Mouse (Mus musculus): ENCODE results near the gene Paxx.
A peak's percentile ranks its signal among the peaks of the same experiment; 100 is the strongest.

The Paxx gene

DNA sequence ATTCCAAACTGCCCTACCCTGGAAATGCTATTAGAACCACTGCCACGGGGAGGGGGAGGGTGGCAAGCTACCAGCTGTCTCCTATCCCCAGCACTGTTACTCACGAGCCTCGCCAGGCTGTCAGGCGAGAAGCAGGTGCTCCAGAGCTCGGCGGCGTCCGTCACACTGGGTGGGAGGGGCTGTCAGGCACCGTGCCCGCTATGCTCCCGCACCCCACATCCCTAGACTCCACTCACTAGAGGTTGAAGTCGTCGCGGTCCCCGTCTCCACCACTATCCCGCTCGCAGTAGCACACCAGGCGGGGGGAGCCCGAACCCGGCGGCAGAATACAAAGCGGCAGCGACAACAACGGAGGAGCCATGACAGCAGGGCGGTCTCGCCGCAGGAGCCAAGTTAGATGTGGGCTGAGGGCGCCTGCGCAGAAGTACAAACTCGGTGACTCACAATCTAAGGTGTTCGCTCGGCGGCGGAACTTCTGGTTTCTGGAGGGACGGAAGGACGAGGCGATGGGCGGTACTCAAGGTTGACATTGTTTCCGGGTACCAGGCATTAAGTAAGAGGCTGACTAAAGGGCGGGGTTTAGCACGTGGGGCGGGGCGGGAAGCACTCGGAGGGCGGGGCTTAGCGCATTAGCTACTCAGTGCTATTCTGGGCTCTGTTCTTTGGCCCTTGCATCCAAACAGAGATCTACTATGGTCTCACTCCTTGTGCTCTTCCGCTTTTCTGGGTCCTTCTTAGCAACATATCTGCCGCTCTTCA is at the start of gene Paxx:
TSS of gene Paxx (minus strand) at position 544 of the 759 bp plus-strand sequence.
- peak; percentile 82 for DNase-seq (ENCODE audit: low read depth, low spot score)

GRCm38 (mm10) chr2:25509912-25510311 is 49.0 kb upstream of the Paxx start:
- DNase-seq (ENCODE audit: low read depth, low spot score), result no peak

- no peak for DNase-seq (ENCODE audit: low read depth, low spot score)
Observed at GRCm38 (mm10) chr2:25506964-25507363, 46.1 kb upstream of the Paxx start.

DNA sequence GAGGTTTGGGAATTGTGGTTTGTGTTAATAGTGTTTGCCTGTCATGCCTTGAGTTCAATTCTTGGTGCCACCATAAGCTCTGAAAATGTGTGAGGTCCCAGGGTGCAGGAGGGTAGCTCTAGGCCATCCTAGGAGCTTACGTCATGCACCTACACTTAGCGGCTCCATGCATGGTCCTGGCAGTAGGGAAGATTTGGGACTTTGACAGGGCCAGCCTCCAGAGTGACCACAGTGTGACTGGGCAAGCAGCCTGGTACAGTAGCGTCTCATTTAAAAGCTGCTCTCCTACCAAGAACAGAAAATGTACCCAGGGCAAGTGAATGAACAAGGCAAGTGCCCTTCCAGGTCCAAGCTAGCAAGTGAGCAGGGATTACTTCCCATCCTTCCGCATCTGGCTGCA is 45.0 kb upstream of the Paxx start:
- no peak for DNase-seq (ENCODE audit: low read depth, low spot score)

- DNase-seq (ENCODE audit: low read depth, low spot score), result no peak
Observed at GRCm38 (mm10) chr2:25505000-25505399, 44.1 kb upstream of the Paxx start.

DNA sequence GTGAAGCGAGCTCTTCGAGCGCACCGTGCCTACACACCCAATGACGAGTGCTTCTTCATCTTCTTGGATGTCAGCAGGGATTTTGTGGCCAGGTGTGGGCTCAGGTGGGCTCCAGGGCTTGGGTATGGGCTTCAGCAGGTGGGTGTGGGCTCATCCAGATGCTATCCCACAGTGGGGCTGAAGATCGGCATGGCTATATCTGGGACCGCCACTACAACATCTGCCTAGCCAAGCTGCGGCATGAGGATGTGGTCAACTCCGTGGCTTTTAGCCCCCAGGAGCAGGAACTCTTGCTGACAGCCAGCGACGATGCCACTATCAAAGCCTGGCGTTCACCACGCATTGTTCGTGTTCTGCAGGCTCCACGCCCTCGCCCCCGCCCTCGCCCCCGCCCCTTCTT is 43.6 kb upstream of the Paxx start:
- no peak for DNase-seq (ENCODE audit: low read depth, low spot score)

DNA sequence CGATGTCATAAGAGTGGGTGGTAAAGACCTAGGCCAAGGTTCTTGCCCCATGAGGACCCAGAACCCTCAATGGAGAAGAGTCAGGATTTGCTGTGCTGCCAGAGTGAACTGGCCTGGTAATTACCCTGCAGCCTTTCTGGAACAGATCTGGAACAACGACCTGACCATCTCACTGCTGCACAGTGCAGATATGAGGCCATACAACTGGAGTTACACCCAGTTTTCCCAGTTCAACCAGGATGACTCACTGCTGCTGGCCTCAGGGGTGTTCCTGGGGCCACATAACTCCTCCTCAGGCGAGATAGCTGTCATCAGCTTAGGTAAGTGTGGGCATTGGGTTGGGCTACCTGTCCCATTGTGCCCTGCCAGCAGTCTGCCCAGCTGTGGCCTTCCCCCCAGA is 41.8 kb upstream of the Paxx start:
- DNase-seq (ENCODE audit: low read depth, low spot score), result peak; percentile 62

- DNase-seq (ENCODE audit: low read depth, low spot score), result no peak
Observed at GRCm38 (mm10) chr2:25501593-25502486, 40.9 kb upstream of the Paxx start, which contains the start of gene C8g. C8g (minus strand) TSS chr2:25501719.

GRCm38 (mm10) chr2:25500576-25501405 is 39.9 kb upstream of the Paxx start, which contains the start of gene Fbxw5:
Fbxw5 (plus strand) TSS chr2:25500750.
- peak; percentile 74 for DNase-seq (ENCODE audit: low read depth, low spot score)

DNA sequence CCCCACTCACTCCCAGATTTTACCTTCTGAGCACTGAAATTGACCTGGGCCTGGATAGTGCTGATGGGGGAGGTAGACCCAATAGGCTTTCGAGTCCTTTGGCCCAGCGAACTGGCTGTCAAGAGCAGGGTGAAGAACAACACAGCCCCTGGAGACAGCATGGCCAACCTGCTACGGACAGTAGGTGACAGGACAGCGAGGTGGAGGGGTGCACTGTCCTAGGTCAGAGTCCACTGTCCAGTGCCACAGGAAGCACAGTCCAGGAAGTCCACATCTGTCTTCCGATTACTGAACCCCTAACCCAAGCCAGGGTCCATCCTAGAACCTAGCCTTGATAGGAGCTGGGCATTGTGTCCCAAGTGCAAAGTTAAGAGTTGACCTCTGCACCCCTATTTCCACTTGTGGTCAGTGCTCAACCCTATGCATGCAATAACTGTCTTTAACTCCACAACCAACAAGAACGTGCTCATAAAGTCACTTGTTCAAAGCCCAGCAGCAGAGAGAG is 39.2 kb upstream of the Paxx start:
- no peak for DNase-seq (ENCODE audit: low read depth, low spot score)

DNA sequence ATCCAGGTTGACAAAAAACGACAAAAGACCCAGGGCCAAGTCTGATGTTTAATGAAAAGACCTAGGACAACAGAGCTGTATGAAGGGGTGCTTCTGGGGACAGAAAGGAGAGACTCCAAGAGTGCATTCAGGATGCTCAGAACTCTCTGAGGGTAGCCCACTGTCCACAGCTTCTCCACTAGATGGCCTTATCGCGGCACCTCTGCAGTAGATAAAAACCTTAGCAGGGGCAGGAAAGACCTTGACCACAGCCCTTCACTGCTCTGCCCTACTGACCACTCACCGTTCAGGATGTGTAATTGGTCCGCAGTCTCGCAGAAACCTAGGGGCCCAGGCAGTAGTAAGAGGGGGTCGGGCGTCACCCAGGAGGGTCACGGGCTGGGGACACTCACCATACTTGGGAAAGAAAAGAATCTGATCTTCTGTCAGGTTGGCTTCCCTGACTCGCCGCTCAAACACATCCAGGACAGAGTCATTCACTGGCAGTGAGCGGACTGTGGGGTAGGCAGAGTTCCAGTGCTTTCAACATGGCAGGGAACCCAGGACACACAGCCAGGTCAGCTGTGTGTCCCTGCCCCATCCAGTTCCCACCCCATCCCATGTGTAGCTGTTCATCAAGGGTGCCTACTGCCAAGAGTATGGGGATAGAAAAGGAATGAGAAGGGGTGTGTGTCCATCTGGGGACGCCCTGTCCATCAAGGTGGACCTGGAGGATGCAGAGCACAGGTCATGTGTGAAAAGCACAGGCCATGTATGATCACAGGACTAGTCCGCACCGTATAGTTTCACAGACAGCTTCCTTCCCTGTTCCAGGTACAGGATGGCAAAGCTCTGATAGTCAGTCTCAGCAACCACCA is 38.0 kb upstream of the Paxx start:
- DNase-seq (ENCODE audit: low read depth, low spot score), result no peak

DNA sequence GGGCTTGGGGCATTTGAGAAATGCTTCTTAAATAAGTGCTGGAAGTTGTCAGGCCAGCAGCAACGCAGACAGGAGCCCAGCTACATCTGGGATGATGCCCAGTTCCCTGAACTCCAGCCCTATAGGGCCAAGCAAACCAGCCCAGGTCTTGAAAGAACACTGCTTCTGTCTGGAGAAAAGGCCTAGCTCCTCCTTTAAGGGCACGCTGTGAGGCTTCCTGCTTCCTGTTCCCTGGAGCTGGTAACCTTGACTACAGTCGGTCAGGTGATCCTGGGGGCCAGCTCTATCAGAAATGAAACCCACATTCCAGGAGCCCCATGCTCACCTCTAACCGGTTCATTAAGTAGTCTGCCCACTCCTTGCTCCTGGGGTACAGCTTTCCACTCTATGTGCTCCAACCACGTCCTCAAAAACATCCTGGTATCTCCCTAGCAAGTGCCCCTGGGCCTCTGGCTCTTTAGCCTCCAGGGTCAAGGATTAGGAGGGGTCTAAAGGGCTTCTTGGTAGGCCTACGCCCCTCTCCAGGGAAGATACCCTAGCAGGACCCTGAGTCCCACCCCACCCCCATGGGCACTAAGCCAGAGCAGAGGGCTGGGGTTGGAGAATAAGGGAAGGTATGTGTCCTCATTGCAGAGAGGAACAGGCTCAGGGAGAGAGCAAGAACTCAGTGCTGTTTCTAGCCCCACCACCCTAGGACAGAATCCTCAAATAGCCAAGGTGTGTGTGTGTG is 37.1 kb upstream of the Paxx start:
- no peak for DNase-seq (ENCODE audit: low read depth, low spot score)

DNA sequence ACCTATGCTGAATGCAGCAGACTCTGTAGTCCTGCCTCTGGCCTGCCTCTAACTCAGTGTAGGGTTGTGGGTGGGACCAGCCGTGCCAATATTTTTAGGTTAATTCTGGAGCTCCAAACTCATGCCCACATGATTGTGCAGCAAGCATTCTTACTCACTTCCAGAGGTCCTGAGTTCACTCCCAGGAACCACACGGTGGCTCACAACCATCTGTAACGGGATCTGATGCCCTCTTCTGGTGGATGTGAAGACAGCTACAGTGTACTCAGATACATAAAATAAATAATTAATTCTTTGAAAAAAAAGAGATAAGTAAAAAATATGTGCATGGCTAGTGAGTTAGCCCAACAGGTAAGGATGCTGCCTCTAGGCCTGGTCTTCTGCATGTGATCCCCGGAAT is 35.6 kb upstream of the Paxx start:
- DNase-seq (ENCODE audit: low read depth, low spot score), result no peak

DNA sequence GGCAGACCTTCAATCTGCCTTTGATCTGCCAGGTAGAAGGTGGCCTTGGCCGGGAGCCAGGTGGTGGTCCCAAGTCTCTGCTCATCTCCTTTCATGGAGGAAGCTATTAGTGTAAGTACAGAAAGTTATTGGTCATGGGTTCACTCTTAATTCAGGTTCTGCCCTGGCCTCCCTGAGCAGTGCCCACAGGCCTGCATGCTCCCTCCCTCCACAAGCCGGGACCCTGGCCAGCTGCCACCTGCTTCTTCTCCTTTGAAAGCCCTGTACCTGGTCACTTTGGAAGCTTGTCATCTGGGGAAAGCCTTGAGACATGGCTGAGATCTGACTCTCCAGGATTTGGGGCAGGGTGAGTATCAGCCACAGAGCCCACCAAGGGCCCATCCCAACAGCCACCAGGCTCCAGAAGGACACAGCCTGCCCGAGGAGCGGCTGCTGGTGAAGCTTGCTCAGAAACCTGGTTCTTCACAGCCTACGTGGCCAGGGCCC is 32.6 kb upstream of the Paxx start, which contains the start of gene Lcn12:
TSS of gene Lcn12 (minus strand) at position 436 of the 486 bp plus-strand sequence.
- DNase-seq (ENCODE audit: low read depth, low spot score), result no peak

DNA sequence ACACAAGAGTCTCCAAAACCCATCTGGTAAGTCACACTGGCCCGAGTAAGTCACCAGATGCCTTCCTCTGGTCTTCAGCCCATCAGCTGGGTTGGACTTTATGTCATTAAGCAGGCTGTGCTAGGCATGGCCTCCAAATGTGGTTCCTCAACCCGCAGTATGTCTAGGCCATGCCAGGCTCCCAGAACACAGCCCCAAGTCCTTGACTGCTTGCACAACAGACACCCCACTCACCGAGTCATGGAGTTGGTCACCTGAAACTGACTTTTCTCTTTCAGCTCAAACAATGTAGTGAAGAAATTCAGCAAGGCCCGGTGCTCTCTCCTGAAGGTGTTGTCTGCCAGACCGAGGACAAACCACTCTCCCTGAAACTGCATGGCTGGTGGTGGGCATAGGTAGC is 32.1 kb upstream of the Paxx start:
- no peak for DNase-seq (ENCODE audit: low read depth, low spot score)

GRCm38 (mm10) chr2:25488671-25489068 is 27.8 kb upstream of the Paxx start:
- DNase-seq (ENCODE audit: low read depth, low spot score), result no peak

DNA sequence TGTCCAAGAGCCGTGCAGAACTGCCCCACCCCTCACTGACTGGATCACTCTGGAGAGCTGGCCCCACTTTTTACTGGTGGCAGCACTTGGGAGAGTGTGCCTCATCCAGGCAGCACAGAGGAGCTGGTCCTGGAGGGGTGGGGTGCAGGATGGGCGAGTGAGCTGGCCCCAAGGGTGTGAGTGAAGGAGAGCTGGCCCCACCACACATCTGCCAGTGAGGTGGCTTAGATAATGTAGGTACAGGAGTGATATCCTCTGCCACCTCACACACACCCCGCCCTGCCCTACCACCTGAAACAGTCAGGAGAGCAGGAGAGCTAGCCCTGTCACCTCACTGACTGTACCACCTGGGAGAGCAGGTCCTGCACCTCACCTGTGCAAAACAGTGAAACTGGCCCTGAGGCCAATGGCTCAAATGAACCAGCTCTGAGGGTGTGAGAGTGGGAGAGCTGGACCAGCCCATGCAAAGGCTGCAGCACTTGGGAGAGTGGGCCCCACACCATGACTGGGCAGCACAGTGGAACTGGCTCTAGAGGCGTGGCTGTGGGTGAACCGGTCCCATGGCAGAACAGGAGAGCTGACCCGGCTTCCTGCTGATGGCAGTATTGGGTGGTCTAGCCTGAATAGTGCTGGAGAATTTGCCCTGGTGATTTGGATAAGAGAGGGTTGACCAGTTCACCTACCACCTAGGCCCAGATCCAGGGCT is 27.2 kb upstream of the Paxx start:
- no peak for DNase-seq (ENCODE audit: low read depth, low spot score)

DNA sequence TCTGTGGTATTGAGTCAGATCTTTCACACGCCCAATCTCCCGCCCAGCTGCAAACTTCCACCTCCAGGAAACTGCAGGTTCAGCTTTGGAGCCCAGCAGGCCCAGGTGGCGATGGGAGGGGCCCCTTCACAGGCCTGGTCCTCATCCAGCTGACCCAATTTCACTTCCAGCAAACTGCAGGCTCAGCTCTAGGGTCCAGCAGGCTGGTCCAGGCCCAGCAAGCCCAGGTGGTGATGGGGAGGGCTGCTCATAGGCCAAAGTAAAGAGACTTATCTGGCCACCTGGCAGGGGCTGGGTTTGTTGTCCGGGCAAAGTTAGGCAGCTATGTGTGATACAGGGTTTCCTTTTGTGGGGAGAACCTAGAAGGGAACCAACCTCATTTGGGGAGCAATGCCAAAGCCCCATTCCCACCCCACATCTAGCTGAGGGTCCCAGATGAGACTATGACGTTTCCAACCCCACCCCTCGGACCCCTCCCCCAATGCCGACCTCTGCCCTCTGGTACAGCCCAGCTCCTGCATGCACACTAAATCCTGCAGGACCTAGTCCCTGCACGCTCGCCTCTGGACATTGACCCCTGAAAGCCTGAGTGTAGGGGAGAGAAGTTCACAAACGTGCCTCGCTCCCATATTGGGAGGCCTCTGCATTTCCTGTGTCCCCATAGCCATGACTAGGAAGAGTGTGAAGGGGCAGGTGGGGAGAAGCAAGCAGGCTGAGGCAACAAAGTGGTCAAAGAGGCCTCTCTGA is 24.2 kb upstream of the Paxx start:
- no peak for DNase-seq (ENCODE audit: low read depth, low spot score)

Data from c-Kit-negative CD71-positive TER-119-positive erythroid progenitor cells, embryonic 14.5 days (primary cell).